Mouse (Mus musculus) heart, adult 2 months (tissue): ENCODE measurements around the gene Gtf2ird2.

Source experiments
- CTCF ChIP-seq: fragments of 200-600 bp; IDR thresholded peaks from 2 replicates; pipeline ENCODE4 v1.8.1; 2022; ENCODE audit warnings: antibody characterized with exemption, mild to moderate bottlenecking, moderate library complexity
- EP300 ChIP-seq: fragments of 200-500 bp; IDR thresholded peaks from 2 replicates; pipeline ENCODE4 v1.6.1; 2011; ENCODE audit warnings: low read depth, low read length, control low read depth; ENCODE audit not compliant: insufficient read depth
- POLR2A ChIP-seq: fragments of 200-500 bp; IDR thresholded peaks from 2 replicates; pipeline ENCODE4 v1.6.1; 2011; ENCODE audit warnings: mild to moderate bottlenecking, low read depth, low read length, control low read depth; ENCODE audit not compliant: insufficient read depth

GRCm38 (mm10) chr5:134169231-134169630, 14.6 kb upstream of the Gtf2ird2 start:
- TF ChIP-seq CTCF (no peak), POLR2A (no peak), EP300 (no peak)
